Comparison of ENCODE assay signal across 8 mouse cellular contexts in genomic region chr2:26341510-26341981, GRCm38 (mm10). TPM values are rescaled to one million over a fixed set of nuclear protein-coding genes. Genes with fewer than 3 reads are reported as not detected.
DNase-seq lines count a peak whose midpoint lies in the region; ATAC-seq and TF ChIP-seq lines count a peak whose summit lies in the region.

No protein-coding gene starts in this region.

- H3K27ac ChIP-seq in kidney, adult 2 months (ENCODE audit: insufficient read depth, low read depth, low read length), result peak overlapping the region; percentile 84
- H3K27ac ChIP-seq in heart, embryonic 10.5 days, result peak overlapping the region; percentile 86
- H3K27ac ChIP-seq in limb, embryonic 15.5 days, result peak overlapping the region; percentile 71

- no peaks in the 10 kb centered on the region for H3K36me3 ChIP-seq in kidney, adult 2 months (ENCODE audit: control insufficient read depth, insufficient read depth, low read length)
- peaks cover 76% of the 10 kb centered on the region for H3K36me3 ChIP-seq in heart, embryonic 10.5 days
- H3K36me3 ChIP-seq in limb, embryonic 15.5 days, result peaks cover 80% of the 10 kb centered on the region

- WGBS in kidney, adult 2 months, result 74% methylated on average over 2 of the region's 2 CpGs
- 37% methylated on average over 2 of the region's 2 CpGs for WGBS in heart, embryonic 10.5 days
- WGBS in limb, embryonic 15.5 days, result 95% methylated on average over 2 of the region's 2 CpGs

- H3K4me2 ChIP-seq in limb, embryonic 15.5 days, result 0 out of 2 replicates have a peak overlapping the region, but pooled peaks have one; percentile 2

- ATAC-seq in limb, embryonic 15.5 days (ENCODE audit: insufficient number of reproducible peaks, low FRiP score, low TSS enrichment, low read depth), result peak; percentile 70; the same call in 1 of the 2 replicates

- H3K27me3 ChIP-seq in kidney, adult 2 months (replicated peaks; ENCODE audit: control insufficient read depth, insufficient read depth, low read length), result no peaks in the 10 kb centered on the region
- no peaks in the 10 kb centered on the region for H3K27me3 ChIP-seq in heart, embryonic 10.5 days (ENCODE audit: insufficient read depth, poor library complexity, severe bottlenecking)
- H3K27me3 ChIP-seq in limb, embryonic 15.5 days, result no peaks in the 10 kb centered on the region

- H3K4me3 ChIP-seq in kidney, adult 2 months (ENCODE audit: insufficient read depth, low read depth, low read length), result no peak overlapping the region
- peak overlapping the region; percentile 35 for H3K4me3 ChIP-seq in heart, embryonic 10.5 days
- no peak overlapping the region for H3K4me3 ChIP-seq in limb, embryonic 15.5 days

- no peaks in the 10 kb centered on the region for H3K9me3 ChIP-seq in heart, embryonic 10.5 days
- H3K9me3 ChIP-seq in limb, embryonic 15.5 days, result no peaks in the 10 kb centered on the region

- no peak overlapping the region for H3K9ac ChIP-seq in limb, embryonic 15.5 days

- TF ChIP-seq POLR2A in kidney, adult 2 months (IDR thresholded peaks at IDR 0.05; ENCODE audit: low read depth, low read length), result no peak

- DNase-seq in kidney, adult 2 months, result peak; percentile 59
- no peak for DNase-seq in kidney, adult 9 months
- DNase-seq in brain, adult 2 months (ENCODE audit: low read depth, low spot score), result peak; percentile 68
- DNase-seq in heart, embryonic 10.5 days (ENCODE audit: low spot score), result no peak
- no peak for DNase-seq in spleen, postnatal 10 days (ENCODE audit: low spot score in 2 of 2)
- DNase-seq in ovary, adult 18-20 months (ENCODE audit: low spot score), result no peak
- no peak for DNase-seq in cerebellum, postnatal 10 days

- no peaks in the 10 kb centered on the region; the same call in none of the 2 replicates for H3K4me1 ChIP-seq in kidney, adult 2 months (ENCODE audit: control insufficient read depth, insufficient read depth, low read length)
- peaks cover 48% of the 10 kb centered on the region for H3K4me1 ChIP-seq in heart, embryonic 10.5 days
- peaks cover 35% of the 10 kb centered on the region for H3K4me1 ChIP-seq in limb, embryonic 15.5 days

- no peak for TF ChIP-seq CTCF in kidney, adult 2 months (conservative IDR thresholded peaks at IDR 0.05; ENCODE audit: insufficient read depth, insufficient read length, low read depth, low read length)

RNA-seq across cellular contexts. Expression of gene Dnlz, which starts 10.4 kb away (rescaled TPM):
- polyA plus RNA-seq in kidney, adult 2 months (2012; rRNA removed), result 26.9 and 28.8 TPM in 2 replicates
- 32.7 and 34.7 TPM in 2 replicates for polyA plus RNA-seq in heart, embryonic 10.5 days (2016; fragmentation: Nextera tagmentation; extraction: Ambion mirVana)
- polyA plus RNA-seq in limb, embryonic 15.5 days (2015; fragmentation: Nextera tagmentation; extraction: Ambion mirVana), result 25.4 TPM in 2 replicates

RNA-seq across cellular contexts. Expression of gene Card9, which starts 19.2 kb away (rescaled TPM):
- 2.1 and 2.5 TPM in 2 replicates for polyA plus RNA-seq in kidney, adult 2 months (2012; rRNA removed)
- 0.31 and 0.62 TPM in 2 replicates for polyA plus RNA-seq in heart, embryonic 10.5 days (2016; fragmentation: Nextera tagmentation; extraction: Ambion mirVana)
- 0.83 and 1.1 TPM in 2 replicates for polyA plus RNA-seq in limb, embryonic 15.5 days (2015; fragmentation: Nextera tagmentation; extraction: Ambion mirVana)

RNA-seq across cellular contexts. Expression of gene Gpsm1, which starts 26.2 kb away (rescaled TPM):
- 9.3 and 13.1 TPM in 2 replicates for polyA plus RNA-seq in kidney, adult 2 months (2012; rRNA removed)
- 43.7 and 53.9 TPM in 2 replicates for polyA plus RNA-seq in heart, embryonic 10.5 days (2016; fragmentation: Nextera tagmentation; extraction: Ambion mirVana)
- 40.7 and 41.8 TPM in 2 replicates for polyA plus RNA-seq in limb, embryonic 15.5 days (2015; fragmentation: Nextera tagmentation; extraction: Ambion mirVana)

RNA-seq across cellular contexts. Expression of gene Snapc4, which starts 38.9 kb away (rescaled TPM):
- polyA plus RNA-seq in kidney, adult 2 months (2012; rRNA removed), result 21.9 and 25.2 TPM in 2 replicates
- polyA plus RNA-seq in heart, embryonic 10.5 days (2016; fragmentation: Nextera tagmentation; extraction: Ambion mirVana), result 27.1 and 31.7 TPM in 2 replicates
- polyA plus RNA-seq in limb, embryonic 15.5 days (2015; fragmentation: Nextera tagmentation; extraction: Ambion mirVana), result 23.7 and 25.8 TPM in 2 replicates

RNA-seq across cellular contexts. Expression of gene Ccdc187, which starts 47.2 kb away (rescaled TPM):
- polyA plus RNA-seq in kidney, adult 2 months (2012; rRNA removed), result 0.02 and 0.12 TPM in 2 replicates
- polyA plus RNA-seq in heart, embryonic 10.5 days (2016; fragmentation: Nextera tagmentation; extraction: Ambion mirVana), result 0.02 TPM in 1 of 2 replicates, not detected in the other
- polyA plus RNA-seq in limb, embryonic 15.5 days (2015; fragmentation: Nextera tagmentation; extraction: Ambion mirVana), result 0.05 and 0.06 TPM in 2 replicates

Comparison
In these comparisons a context has a peak if more than half of its experiments do, and no peak if none do; other contexts are left out.
1. DNase-seq: peak in kidney, adult 2 months (single experiment) and brain, adult 2 months (single experiment); none in kidney, adult 9 months (single experiment), heart, embryonic 10.5 days (single experiment), spleen, postnatal 10 days (0 of 2), ovary, adult 18-20 months (single experiment) and cerebellum, postnatal 10 days (0 of 2).
2. Peak in every context shown above with its lines, with median percentiles within 50 percentile points of each other: H3K27ac ChIP-seq.